Mouse (Mus musculus) cerebellum, adult 11-12 months (tissue): ENCODE results near the gene Kcnh3.

Source experiments
- DNase-seq: peaks from one replicate; pipeline ENCODE4 v3.0.0; 2022

Gene Kcnh3

DNA sequence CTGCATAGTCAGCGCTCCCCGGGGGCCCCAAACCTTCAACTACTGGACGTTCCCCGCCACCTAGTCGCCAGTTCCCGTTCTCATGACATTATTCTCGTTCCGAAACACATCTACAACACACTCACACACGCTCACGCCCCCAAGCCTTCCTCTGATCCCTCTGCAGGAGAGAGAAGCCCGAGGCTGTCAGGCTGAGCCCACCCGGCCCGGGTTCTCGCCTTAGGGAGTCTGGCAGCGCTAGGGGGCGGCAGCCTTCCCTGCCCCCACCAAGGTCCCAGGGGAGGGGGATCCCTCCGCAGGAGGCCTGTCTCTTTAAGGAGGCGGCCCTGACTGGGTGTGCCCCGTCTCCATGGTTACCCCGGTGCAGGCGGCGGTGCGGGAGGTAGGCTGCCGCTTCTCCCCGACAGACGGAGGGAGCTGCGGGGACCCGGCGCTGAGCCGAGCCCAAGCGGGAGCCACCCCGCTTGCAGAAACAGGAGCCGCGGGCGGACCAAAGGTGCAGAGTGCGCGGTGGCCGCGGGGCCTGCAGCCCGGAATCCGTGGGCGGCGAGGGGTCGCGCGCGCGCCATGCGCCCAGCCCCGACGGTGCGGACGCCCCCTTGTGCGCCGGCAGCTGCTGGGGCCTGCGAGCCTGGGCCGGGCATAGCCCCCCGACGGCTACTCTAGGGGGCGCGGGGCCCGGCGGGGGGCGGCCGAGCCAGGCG, at the start of gene Kcnh3:
TSS of gene Kcnh3 (plus strand) at position 654 of the 704 bp plus-strand sequence.
- peak; percentile 66 for DNase-seq

DNA sequence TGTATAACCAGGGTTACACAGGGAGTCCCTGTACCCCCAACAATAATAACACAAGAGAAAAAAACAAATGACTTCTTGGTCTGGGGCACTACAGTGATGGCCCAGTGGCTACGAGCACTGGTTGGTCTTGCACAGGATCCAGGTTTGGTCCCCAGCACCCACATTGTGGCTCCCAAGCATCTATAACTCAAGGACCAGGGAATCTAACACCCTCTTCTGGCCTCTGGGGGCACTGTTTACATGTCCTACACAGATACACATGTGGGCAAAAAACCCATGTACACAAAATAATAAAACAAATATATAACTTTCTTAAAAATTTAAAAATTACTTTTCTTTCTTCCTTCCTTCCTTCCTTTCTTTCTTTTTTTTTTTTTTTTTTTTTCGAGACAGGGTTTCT, 45.0 kb upstream of the Kcnh3 start:
- no peak for DNase-seq

DNA sequence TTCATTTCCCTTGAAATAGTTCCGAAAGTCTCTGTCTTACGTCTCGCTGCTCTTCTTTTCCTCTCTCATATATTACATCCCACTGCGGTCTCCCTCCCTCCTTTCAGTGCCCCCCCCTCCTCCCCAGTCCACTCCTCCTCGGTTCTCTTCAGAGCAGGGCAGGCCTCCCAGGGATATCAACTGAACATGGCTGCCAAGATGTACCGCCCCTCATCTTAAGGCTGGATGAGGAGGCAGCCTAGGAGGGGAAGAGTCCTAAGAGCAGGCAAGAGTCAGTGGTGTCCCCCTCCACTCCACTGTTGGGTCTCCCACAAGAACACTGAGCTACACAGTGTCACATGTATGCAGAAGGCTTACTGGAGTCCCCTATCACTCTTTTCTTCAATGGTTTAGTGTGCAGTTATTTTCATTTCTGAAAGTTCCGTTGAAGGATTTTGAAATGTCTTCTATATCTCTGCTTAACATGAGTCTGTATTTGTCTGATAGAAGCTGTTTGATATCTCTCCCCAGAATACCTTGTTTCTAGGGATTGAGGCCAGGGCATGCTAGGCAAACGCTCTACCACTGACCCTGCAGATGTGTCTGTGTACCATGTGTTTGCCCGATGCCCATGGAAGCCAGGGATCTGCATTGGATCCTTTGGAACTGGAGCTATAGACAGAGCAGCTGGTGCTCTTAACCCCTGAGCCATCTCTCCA, 40.3 kb upstream of the Kcnh3 start:
- DNase-seq, result no peak

DNA sequence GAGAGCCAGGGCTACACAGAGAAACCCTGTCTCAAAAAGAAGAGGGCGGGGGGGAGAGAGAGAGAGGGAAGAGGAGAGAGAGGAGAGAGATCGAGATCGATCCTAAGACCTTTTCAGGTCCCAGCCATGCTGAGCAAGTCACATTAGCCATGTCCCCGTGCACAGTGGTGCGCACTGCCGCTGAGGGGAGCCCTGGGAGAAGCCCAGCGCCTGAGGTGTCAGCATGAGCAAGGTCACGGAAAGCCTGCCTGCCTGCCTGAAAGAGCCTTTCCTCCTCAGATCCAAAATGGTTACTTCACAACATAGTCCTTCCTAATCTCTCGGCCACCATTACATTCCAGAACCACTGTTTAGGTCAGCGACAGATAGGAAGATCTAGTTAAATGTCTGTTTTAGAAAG, 30.3 kb upstream of the Kcnh3 start:
- no peak for DNase-seq

DNA sequence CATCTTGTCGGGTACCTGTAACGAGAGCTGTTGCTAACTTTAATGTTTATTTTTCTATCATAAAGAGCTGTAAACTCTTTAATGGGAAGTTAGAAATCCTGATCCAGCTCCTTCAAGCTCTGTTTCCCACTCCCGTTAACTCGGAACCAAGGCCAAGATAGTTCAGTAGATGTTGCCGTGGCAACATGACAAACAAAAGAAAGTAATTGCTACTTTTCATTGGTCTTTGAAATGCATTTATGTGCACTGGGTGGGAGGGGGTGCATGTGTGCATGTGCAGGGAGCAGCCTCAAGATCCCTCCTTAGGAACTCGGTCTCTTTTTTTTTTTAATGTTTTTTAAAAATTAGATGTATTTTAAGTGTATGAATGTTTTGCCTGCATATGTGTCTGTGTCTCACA, 29.6 kb upstream of the Kcnh3 start:
- DNase-seq, result no peak

DNA sequence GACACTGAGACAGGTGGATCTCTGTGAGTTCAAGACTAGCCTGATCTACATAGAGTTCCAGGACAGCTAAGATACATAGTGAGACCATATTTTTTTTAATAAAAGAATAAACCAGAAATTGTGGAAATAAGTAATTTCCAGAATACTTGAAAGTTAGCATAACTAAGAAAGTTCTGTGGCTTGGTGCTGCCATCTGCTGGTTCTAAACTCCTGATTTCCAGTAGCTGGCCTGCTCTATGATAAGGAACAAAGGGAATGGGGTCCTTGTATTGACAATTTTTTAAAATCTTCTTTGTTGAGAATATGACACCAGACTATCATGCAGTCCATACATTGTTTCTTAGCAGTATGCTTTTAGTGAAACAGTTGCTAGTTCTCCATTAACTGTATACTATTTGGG, 25.9 kb upstream of the Kcnh3 start:
- DNase-seq, result no peak

DNA sequence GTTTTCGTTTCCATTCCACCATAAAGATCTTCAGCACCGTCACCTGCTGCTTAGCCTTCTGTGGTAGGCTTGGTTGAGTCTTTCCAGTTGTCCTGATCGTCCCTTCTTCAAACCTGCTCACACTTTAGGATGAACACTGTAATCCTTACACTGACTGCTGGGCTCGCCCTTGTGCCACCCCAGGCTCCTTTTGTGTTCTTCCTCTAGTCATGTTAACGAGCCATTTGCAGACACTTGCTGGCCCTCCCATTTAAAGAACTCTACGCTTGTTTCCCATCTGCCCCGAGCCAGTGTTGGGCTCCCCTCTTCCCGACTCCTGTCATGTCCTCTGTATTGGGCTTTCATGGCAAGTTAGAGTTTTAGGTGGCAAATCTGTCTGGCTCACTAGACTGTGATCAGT, 18.7 kb upstream of the Kcnh3 start:
- DNase-seq, result no peak

DNA sequence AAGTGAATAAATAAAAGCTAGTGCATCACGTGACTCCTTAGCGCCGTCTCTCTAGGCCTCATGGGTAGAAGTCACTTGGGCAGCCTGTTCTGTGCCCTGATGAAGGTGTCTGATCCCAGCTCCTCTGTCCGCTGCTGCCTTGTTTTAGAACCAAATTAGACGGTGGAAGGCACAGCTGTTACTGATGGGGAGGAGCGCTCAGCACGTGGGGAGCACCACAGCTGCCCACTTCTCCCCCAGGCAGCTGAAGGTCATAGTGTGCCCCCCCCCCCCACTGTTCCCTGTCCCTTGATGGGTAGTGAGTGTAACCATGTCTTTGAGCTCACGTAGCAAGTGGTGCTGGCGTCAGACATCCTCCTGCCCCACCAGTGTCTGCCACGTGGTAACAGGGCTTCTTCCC, 11.5 kb upstream of the Kcnh3 start:
- DNase-seq, result no peak

DNA sequence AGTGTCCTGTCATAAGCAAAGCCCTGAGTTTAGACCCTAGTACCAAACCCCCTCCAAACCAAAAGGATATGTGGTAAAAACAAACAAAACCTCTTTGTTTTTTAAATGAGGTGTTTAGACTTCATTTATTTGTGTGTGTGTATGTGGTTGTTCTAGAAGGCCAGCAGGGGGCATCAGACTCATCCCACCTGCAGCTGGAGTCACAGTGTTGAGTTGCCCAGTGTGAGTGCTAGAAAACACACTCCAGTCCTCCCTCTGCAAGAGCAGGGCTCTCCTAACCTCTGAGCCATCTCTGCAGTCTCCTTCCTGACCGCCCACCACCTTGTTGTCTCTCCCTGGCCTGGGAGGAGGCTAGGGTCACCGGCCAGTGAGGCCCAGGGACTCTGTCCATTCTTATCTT, 9.7 kb upstream of the Kcnh3 start:
- DNase-seq, result no peak

DNA sequence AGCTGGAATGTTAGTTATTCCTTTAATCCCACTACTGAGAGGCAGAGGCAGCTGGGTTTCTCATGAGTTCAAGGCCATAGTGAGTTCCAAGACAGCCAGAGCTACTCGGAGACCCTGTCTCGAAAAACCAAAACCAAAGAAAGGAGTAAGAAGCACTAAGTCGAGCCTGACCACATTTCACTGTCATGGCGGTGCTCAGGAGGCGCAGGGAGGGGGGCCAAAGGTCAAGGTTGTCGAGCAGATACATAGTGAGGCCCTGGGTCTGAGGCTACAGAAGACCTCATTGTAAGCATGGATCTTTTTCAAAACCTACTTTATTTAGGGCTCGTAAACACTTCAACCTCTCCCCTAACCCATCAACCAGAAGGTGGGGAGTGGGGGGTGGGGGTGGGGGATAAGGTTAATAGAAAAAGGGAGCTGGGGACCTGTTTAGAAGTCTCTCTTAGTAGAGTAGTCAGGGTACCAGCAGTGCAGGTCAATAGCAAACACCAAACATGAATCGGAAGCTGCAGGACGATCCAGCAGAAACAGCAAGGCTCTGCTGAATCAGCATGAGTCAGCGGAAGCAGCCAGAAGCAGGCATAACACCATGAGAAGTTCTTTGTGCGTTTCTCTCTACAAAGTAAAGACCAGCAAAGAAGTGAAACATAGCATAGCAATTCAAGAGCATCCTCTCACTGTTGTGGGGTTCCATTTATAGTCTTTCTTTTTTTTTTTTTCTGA, 8.8 kb upstream of the Kcnh3 start:
- no peak for DNase-seq

DNA sequence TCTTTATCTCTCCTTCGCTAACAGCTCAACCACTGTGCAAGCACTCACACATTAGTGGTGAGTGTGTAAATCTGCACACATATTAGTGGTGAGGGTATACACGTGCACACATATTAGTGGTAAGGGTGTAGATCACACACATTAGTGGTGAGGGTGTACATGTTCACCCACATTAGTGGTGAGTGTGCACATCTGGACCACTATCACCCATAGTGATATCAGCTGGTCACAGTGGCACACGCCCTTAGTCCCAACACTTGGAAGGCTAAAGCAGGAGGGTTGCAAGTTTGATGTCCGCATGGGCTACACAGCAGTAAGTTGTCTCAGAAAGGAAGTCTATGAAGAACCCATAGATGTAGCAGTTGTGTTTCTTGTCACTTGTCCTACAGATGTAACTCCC, 7.0 kb upstream of the Kcnh3 start:
- no peak for DNase-seq

DNA sequence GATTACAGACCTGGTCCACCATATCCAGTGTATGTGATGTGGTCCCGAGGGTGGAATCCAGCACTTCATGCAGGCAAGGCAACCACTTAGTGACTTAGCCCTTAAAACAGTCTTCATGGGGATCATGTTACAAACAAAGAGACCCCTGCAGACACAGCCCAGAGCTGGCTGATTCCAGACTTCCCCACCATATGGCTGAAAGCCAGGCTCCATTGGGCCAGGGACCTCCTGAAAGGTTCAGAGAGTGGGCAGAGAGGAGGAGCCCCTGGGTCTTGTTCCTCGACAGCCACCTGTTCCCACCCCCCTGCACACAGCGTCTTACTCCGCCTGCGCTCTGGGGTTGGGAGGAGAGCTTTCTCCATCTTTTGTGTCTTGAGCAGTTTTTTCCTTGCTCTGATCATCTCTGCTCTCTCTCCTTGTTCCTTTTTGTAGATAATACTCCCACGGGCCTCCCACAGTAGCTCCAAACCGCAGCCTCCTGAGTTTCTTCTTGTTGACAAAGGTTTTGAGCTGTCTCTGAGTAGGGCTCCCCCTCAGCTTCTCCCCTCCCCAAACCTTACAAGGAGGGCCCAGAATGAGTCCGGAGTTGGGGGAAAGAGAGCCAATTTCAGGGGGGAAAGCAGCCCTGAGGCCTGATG, 3.2 kb upstream of the Kcnh3 start:
- no peak for DNase-seq

DNA sequence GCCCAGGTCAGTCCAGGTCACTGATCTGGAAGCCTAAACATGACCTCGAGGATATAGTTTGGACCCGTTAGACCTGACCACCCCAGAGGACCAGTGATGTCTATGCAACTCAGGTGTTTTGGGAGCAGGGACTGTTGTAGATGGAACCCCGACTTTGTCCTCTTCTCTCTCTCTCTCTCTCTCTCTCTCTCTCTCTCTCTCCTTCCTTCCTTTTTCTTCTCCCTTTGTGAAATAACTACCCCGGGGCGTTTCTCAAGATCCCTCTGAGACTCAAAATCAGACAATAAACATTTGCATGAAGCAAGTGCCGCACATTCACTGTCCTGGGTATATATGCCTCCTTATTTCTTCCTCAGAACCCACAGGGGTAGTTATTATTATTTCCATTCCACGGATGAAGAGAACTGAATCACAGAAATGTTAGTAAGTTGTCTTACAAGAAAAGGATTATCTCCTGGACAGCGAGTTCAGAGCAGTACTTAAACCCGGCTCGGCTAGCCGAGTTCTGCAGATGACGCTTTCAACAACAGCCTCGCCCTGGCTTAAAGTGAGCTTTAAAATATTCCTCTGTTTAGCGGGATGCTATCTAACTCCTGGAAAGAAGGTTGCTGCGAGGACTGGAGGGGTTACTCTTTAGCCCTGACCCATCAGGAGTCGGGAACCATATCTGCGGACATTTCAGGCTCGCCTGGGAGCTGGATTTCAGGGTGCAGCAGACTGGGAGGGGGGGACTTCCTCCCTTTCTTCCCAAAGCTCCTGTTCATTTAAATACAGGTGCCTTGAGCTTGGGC, 1.7 kb upstream of the Kcnh3 start:
- DNase-seq, result no peak

DNA sequence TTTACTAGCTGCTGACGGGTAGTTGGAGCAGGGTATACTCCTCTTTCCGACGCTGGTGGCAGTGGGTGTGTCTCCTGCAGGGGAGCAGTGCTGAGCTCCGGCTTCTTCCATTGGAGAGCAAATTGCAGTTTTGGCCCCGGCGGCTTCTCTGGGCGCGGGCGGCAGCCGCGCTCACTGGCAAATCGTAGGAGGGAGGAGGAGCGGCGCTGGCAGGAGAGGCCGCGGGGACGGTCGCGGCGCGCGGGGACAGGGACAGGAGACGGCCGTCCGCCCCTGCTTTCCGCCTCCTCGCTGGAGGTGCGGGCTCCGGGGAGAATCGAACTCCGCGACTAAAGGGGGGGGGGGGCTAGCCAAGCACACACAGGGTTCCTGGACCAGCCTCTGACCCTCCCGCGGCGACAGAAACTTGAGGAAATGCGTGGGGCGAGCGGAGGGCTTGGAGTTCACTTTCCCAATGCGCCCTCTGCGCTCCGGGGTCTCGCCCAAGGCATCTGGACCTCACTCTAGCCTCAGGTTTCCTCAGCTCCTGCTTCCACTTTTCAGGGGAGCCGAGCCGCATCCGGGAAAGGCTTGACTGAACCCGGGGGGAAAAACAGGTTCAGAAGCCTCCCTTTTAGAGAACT, 965 bp upstream of the Kcnh3 start:
- peak; percentile 62 for DNase-seq

DNA sequence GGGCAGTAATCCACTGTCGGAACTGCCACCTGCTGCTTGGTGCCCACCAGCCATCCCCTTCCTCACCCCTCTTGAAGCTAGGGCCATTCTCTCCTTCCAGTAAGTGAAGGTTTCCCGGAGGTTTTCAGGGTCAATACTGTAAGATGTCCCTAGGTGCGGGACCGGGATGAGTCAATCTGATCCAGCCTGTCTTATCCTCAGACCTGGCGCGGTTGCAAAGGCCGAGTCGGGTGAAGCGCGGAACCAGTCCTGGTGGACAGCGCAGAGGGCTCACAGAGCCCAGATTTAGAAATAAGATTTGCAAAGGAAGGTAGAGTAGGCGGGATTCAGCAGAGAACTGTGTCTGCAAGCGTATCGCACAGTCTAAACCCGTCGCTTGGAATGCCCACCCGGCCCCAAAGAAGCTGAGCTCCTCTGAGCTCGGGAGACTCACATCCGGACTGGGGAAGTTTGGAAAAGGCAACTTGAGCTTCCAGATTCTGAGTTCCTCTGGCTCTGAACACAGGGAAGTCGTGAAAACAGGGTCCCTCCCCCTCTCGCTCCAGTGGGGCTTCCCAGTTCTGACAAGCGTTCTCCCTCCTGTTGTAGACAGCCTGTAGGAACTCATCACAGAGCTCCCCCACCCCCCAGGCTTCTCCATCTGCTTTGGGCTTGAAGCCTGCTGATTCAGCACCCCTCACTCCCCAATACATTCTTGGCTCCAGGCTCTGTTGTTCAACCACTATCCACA, 585 bp downstream of the Kcnh3 start:
- DNase-seq, result no peak

DNA sequence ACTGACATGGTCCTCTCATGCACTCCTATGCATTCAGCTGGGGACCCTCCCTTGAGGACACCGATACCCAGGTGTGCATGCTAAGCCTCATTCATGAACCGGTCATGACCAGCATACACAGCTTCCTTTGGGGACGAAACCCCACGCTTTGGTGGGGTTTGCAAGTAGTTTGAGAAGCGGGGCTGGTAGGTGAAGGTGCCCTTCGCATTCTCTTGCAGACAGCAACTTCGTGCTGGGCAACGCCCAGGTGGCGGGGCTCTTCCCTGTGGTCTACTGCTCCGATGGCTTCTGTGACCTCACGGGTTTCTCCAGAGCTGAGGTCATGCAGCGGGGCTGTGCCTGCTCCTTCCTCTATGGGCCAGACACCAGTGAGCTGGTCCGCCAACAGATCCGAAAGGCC, 1.4 kb downstream of the Kcnh3 start:
- DNase-seq, result no peak

DNA sequence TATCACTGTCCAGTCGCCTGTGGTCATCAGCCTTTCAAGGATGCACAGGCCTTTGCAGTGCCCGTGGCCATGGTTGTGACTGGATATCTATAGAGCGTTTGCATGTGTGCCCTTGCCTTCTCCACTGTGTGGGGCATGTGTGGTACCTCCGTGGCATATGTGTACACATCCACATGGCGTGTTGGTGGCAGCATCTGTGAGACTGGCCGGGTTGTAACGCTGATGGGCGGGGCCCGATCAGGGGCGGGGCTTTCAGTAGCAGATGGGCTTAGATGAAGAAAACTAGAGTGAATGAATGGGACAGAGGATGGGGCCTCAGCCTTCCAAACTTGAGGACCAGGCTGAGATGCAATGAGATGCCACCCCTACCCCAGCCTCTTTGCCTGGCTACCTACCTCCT, 7.3 kb downstream of the Kcnh3 start:
- DNase-seq, result no peak

DNA sequence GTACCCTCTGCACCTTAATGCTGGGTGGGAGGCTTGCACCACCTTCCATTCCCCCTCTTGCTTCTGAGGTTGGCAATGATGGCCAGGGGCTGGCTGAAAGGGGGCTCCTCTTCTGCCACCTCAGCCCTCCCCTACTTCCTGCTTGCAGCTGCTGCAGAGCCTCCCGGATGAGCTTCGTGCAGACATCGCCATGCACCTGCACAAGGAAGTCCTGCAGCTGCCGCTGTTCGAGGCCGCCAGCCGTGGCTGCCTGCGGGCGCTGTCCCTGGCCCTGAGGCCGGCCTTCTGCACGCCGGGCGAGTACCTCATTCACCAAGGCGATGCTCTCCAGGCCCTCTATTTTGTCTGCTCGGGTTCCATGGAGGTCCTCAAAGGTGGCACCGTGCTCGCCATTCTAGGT, 9.1 kb downstream of the Kcnh3 start:
- DNase-seq, result no peak

DNA sequence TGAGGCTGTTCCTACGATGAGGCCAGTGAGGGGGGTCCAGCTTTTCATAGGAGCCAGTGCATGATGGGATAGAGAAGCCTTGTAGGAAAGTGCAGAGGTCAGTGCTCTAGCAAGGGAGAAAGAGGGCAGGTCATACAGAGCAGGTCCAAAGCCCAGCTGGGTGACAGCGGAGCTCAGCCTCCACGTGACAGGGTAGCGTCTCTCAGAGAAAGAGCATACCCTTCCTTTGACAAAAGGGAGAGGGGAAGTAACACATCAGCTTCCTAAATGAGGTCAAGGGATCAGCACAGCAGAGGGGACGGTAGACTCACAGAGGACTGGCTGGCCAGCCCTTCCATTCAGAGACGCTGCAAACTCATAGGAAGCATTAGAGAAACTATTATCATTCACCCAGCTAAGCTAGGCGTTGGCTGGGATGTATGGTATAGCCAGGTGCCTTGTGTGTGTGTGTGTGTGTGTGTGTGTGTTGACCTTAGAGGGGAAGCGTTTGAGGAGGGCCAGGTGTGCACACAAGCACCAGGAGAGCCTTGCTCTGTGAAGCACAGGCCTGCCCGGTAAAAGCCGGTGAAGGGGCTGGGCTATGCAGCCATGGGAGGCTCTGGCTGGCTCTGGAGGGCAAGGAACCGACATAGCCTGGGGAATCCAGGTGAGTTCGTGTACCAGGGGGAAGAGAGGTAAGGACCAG, 9.8 kb downstream of the Kcnh3 start:
- no peak for DNase-seq

DNA sequence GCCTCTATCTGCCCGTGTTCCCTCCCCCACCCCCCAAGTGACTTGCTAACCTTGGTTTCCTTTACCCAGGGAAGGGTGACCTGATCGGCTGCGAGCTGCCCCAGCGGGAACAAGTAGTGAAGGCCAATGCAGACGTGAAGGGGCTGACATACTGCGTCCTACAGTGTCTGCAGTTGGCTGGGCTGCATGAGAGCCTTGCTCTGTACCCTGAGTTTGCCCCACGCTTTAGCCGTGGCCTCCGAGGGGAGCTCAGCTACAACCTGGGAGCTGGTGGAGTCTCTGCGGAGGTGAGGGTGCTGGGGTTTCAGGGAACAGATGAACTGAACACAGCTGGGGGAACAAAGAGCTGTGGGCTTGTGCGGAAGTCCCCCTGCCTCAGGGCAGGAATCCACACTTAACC, 13.3 kb downstream of the Kcnh3 start:
- no peak for DNase-seq

DNA sequence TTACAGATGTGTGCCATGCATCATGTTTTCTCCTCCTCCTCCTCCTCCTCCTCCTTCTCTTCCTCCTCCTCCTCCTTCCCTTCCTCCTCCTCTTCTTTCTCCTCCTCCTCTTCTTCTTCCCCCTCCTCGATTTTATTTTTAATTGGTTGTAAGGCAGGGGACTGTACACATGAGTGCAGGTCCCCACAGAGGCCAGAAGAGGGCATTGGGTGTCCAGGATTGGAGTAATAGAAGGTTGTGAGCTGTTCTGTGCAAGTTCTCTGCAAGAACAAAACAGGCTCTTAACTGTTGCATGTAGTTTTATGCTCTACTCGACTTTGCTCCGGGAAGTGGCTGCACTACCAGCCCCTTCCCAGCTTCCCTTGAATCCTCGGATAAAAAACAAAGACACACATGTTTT, 15.5 kb downstream of the Kcnh3 start:
- DNase-seq, result no peak
